Mouse (Mus musculus) stomach, postnatal 0 days (tissue): Measurements from ENCODE around the gene Mylpf.

ENCODE experiments used
- CTCF ChIP-seq: IDR thresholded peaks from 2 replicates; pipeline ENCODE4 v1.5.1; 2016; ENCODE audit warnings: antibody characterized with exemption, low read depth, mild to moderate bottlenecking, moderate library complexity
- EP300 ChIP-seq: optimal IDR thresholded peaks from 2 replicates; pipeline ENCODE3; 2016; ENCODE audit warnings: antibody characterized with exemption

- TF ChIP-seq CTCF (no peak), EP300 (no peak)
These were observed 15.9 kb downstream of the Mylpf start for GRCm38 (mm10) chr7:127224616-127225015.
